Mouse (Mus musculus) G1E (cell line): ENCODE results near the gene Magoh.

Source experiments
- CTCF ChIP-seq: IDR thresholded peaks from 2 replicates; pipeline ENCODE4 v1.5.1; 2012; ENCODE audit warnings: low read depth, low read length, inconsistent platforms, mixed read lengths
- GATA1 ChIP-seq: IDR thresholded peaks from 2 replicates; pipeline ENCODE4 v1.6.1; 2012; ENCODE audit warnings: borderline replicate concordance, low read length, inconsistent platforms, mixed read lengths

DNA sequence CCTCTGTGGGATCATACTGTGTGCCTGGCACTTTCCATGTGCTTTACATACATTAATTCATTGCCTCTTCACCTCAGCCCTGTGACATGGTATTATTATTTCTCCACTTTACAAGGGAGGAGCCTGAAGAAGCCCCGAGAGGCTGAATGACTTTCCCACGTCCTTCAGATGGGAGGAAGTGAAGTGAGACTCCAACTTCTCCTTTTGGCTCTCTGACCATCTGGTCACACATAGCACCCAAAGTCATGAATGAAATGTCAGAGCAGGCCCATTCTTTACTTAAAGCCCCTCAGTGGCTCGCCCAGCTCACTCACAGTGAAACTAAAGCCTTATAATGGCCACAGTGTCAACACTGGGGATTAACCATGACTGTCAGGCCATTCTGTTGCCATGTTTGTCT lies 55.7 kb downstream of the Magoh start:
- TF ChIP-seq GATA1 (no peak), CTCF (no peak)
